Mouse (Mus musculus): Measurements from ENCODE around the gene H2al2a. TPM values are rescaled to one million over a fixed set of nuclear protein-coding genes. Genes with fewer than 3 reads are reported as not detected.

The H2al2a gene
- total and polyA plus RNA-seq, 2 experiments from 2014 or later = not detected

- Histone ChIP-seq H3K9me3 (ENCODE audit: low read length) (no peaks in the 10 kb centered on the region), H3K27ac (ENCODE audit: low read depth, low read length) (peak overlapping the region; percentile 89), H3K4me1 (ENCODE audit: insufficient read depth) (peaks cover 20% of the 10 kb centered on the region), H3K27me3 (ENCODE audit: insufficient read depth, low read length) (no peaks in the 10 kb centered on the region), H3K9ac (peak overlapping the region; percentile 82), H3K4me2 (ENCODE audit: low read depth) (peak overlapping the region; percentile 98), H3K36me3 (ENCODE audit: insufficient read depth) (no peaks in the 10 kb centered on the region), H3K4me3 (ENCODE audit: low read depth, low read length) (peak overlapping the region; percentile 60)
- peak; percentile 97 for DNase-seq
- ATAC-seq = peak; percentile 90
- peak; percentile 97 for TF ChIP-seq CTCF (IDR thresholded peaks at IDR 0.05; ENCODE audit: low read depth)
- 1% methylated on average over 44 of the region's 44 CpGs for WGBS
These were observed 30.8 kb upstream of the H2al2a start for GRCm38 (mm10) chr2:18027448-18028139.

DNA sequence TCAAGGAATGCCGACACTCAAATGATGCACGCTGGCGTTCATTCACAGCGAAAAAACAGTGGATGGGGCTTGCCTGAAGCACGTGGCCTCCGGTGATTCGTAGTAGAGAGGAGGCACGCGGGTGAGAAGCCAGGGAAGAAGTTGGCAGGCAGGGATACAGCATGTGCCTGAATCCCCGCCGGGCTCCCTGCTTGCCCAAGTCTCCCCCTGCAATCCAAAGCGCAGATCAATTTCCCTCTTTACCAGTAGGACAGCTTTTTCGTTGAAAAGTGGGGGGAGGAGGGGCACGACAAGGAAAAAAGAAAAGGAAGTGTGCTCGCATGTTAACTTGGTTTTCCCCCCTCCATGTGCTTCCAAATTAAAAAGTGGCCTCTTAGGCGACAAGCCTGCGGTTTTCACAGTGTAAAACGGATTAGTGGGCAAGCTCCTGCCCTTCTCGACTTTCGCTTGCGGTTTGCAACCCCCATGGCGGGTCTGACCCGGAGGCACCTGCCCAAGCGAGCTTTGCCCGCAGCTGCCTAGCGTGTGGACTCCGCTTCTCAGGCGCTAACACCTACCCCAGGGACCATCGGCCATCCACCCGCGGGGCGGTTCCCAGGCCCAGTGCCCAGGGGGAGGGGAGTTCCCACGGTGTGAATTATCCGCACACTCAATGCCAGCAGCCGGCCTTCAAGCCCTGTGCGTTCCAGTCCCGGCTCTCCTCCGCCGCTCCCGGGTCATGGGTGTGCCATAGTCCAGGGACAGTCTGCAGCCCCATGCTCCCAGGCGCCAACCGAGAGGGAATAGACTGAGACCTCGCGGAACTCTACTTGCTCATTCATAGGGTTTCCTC lies 29.6 kb upstream of the H2al2a start:
- 2% methylated on average over 44 of the region's 44 CpGs for WGBS
- Histone ChIP-seq H3K4me2 (ENCODE audit: low read depth) (peak overlapping the region; percentile 98), H3K9me3 (ENCODE audit: low read length) (no peaks in the 10 kb centered on the region), H3K36me3 (ENCODE audit: insufficient read depth) (no peaks in the 10 kb centered on the region), H3K27ac (ENCODE audit: low read depth, low read length) (peak overlapping the region; percentile 35; the same call in 1 of the 2 replicates), H3K9ac (peak overlapping the region; percentile 46), H3K27me3 (ENCODE audit: insufficient read depth, low read length) (no peaks in the 10 kb centered on the region), H3K4me3 (ENCODE audit: low read depth, low read length) (peak overlapping the region; percentile 60), H3K4me1 (ENCODE audit: insufficient read depth) (peaks cover 16% of the 10 kb centered on the region)
- ATAC-seq (peak; percentile 21), DNase-seq (peak; percentile 81)
- TF ChIP-seq CTCF (IDR thresholded peaks at IDR 0.05; ENCODE audit: low read depth) = peak; percentile 41

- Histone ChIP-seq H3K36me3 (ENCODE audit: insufficient read depth) (no peaks in the 10 kb centered on the region), H3K9ac (peak overlapping the region; percentile 46), H3K27ac (ENCODE audit: low read depth, low read length) (peak overlapping the region; percentile 35; the same call in 1 of the 2 replicates), H3K27me3 (ENCODE audit: insufficient read depth, low read length) (no peaks in the 10 kb centered on the region), H3K4me2 (ENCODE audit: low read depth) (peak overlapping the region; percentile 98), H3K9me3 (ENCODE audit: low read length) (no peaks in the 10 kb centered on the region), H3K4me1 (ENCODE audit: insufficient read depth) (peaks cover 14% of the 10 kb centered on the region), H3K4me3 (ENCODE audit: low read depth, low read length) (peak overlapping the region; percentile 60)
- 2% methylated on average over 14 of the region's 14 CpGs for WGBS
- DNase-seq (no peak), ATAC-seq (no peak)
- no peak for TF ChIP-seq CTCF (IDR thresholded peaks at IDR 0.05; ENCODE audit: low read depth)
These were observed 29.0 kb upstream of the H2al2a start for GRCm38 (mm10) chr2:18025781-18026115.

DNA sequence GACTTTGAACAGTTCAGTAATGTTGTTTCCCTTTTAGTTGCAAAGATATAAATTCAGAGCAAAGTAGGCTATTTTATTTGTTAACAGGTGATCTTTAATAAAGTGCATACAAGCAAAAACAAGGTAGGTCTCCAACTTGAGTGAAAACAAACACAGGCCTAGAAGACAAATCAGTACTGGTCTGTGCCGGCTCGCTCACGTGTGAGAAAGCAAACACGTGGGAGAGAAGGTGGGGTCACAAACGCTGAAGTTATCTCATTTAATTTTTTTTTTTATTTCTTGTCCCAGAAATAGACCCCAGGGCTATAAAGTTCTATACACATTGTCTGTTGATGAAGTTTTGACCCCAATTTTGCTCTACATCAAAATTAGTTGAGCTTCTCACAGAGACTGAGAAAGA lies 28.4 kb upstream of the H2al2a start:
- no peaks in the 10 kb centered on the region for H3K36me3 ChIP-seq (ENCODE audit: insufficient read depth)
- DNase-seq (no peak), ATAC-seq (no peak)
- TF ChIP-seq CTCF (IDR thresholded peaks at IDR 0.05; ENCODE audit: low read depth) = no peak
- WGBS = 35% methylated on average over 5 of the region's 5 CpGs
- H3K4me1 ChIP-seq (ENCODE audit: insufficient read depth) = peaks cover 14% of the 10 kb centered on the region
- no peaks in the 10 kb centered on the region for H3K9me3 ChIP-seq (ENCODE audit: low read length)
- no peak overlapping the region for H3K4me3 ChIP-seq (ENCODE audit: low read depth, low read length)
- no peaks in the 10 kb centered on the region for H3K27me3 ChIP-seq (ENCODE audit: insufficient read depth, low read length)
- H3K9ac ChIP-seq = no peak overlapping the region
- peak overlapping the region; percentile 98; the same call in 1 of the 2 replicates for H3K4me2 ChIP-seq (ENCODE audit: low read depth)
- H3K27ac ChIP-seq (ENCODE audit: low read depth, low read length) = no peak overlapping the region

DNA sequence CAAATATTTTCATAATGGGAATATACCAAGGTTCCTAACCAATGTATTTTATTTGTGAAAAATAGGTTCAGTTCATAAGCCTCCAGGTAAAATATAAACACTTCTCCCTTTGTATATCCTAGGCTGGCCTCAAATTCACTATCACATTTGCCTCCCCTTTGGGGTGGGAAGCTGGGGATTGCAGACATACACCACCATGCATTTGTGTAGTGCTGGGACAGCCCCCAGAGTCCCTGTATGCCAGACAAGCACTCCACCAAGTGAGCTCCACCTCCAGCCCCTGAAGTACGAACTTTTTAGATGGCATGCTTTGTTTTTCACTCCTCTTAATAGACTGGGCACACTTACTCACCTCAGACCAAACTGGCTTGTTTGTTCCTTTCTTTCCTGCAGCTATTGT lies 26.1 kb upstream of the H2al2a start:
- Histone ChIP-seq H3K27me3 (ENCODE audit: insufficient read depth, low read length) (no peaks in the 10 kb centered on the region), H3K4me1 (ENCODE audit: insufficient read depth) (peaks cover 14% of the 10 kb centered on the region), H3K36me3 (ENCODE audit: insufficient read depth) (no peaks in the 10 kb centered on the region), H3K9me3 (ENCODE audit: low read length) (no peaks in the 10 kb centered on the region), H3K9ac (no peak overlapping the region), H3K4me3 (ENCODE audit: low read depth, low read length) (no peak overlapping the region), H3K4me2 (ENCODE audit: low read depth) (no peak overlapping the region), H3K27ac (ENCODE audit: low read depth, low read length) (no peak overlapping the region)
- WGBS = 29% methylated on average over 1 of the region's 1 CpGs
- DNase-seq (no peak), ATAC-seq (no peak)
- TF ChIP-seq CTCF (IDR thresholded peaks at IDR 0.05; ENCODE audit: low read depth) = no peak

DNA sequence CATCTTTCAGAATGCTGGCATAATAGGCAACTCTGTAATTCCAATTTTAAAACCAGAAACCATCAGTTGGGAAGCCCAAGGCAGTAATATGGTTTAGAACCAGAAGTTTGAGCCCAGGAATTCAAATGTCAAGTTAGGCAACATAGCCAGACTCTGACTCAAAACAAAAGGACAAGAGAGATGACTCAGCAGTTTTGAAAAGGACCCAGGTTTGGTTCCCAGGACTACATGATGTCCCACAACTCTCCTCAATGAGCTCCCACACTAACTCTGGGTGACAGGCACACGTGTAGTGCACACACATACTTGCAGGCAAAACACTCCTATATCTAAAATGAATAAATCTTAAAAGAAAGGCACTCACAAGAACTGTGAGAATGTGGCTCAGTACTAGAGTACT lies 22.4 kb upstream of the H2al2a start:
- Histone ChIP-seq H3K27me3 (ENCODE audit: insufficient read depth, low read length) (no peaks in the 10 kb centered on the region), H3K4me1 (ENCODE audit: insufficient read depth) (no peaks in the 10 kb centered on the region), H3K9ac (no peak overlapping the region), H3K9me3 (ENCODE audit: low read length) (no peaks in the 10 kb centered on the region), H3K36me3 (ENCODE audit: insufficient read depth) (no peaks in the 10 kb centered on the region), H3K27ac (ENCODE audit: low read depth, low read length) (no peak overlapping the region), H3K4me2 (ENCODE audit: low read depth) (no peak overlapping the region), H3K4me3 (ENCODE audit: low read depth, low read length) (no peak overlapping the region)
- no peak for ATAC-seq
- WGBS = 88% methylated on average over 1 of the region's 1 CpGs
- no peak for DNase-seq
- no peak for TF ChIP-seq CTCF (IDR thresholded peaks at IDR 0.05; ENCODE audit: low read depth)

DNA sequence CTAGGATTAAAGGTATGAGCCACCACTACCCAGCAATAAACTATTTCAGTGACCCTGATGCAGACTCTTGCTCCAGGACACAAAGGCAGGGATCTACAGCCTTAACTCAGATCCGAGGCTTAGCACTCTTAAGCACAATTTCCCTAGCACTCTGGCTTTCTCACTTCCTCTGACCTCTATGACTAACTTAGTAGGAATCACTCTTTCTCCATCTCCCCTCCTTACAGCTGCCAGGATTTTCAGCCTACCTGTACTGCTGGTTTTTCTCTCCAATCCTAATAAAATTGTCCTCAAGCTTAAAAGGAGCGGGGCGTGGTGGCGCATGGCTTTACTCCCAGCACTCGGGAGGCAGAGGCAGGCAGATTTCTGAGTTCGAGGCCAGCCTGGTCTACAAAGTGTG lies 20.6 kb upstream of the H2al2a start:
- H3K9me3 ChIP-seq (ENCODE audit: low read length) = no peaks in the 10 kb centered on the region
- no peaks in the 10 kb centered on the region for H3K4me1 ChIP-seq (ENCODE audit: insufficient read depth)
- no peak overlapping the region for H3K4me2 ChIP-seq (ENCODE audit: low read depth)
- 94% methylated on average over 6 of the region's 6 CpGs for WGBS
- no peaks in the 10 kb centered on the region for H3K36me3 ChIP-seq (ENCODE audit: insufficient read depth)
- H3K27me3 ChIP-seq (ENCODE audit: insufficient read depth, low read length) = no peaks in the 10 kb centered on the region
- ATAC-seq = no peak
- TF ChIP-seq CTCF (IDR thresholded peaks at IDR 0.05; ENCODE audit: low read depth) = no peak
- DNase-seq = no peak
- H3K27ac ChIP-seq (ENCODE audit: low read depth, low read length) = no peak overlapping the region
- H3K9ac ChIP-seq = no peak overlapping the region
- no peak overlapping the region for H3K4me3 ChIP-seq (ENCODE audit: low read depth, low read length)

All from forebrain, postnatal 0 days (tissue).